Mouse (Mus musculus) c-Kit-negative CD71-positive TER-119-positive erythroid progenitor cells, embryonic 14.5 days (primary cell): ENCODE measurements around the gene Gramd1a.

Experiments used
- DNase-seq: peaks from one replicate; pipeline ENCODE4 v3.0.0-alpha.2; 2013; ENCODE audit warnings: low read depth, low spot score

Gramd1a gene

GRCm38 (mm10) chr7:31123697-31124096 is 32.0 kb downstream of the Gramd1a start:
- DNase-seq, result no peak

- DNase-seq, result no peak
These were observed 32.8 kb downstream of the Gramd1a start for GRCm38 (mm10) chr7:31122641-31123631.

- DNase-seq, result no peak
These were observed 36.1 kb downstream of the Gramd1a start for GRCm38 (mm10) chr7:31119556-31119955.

GRCm38 (mm10) chr7:31118486-31118885 is 37.2 kb downstream of the Gramd1a start:
- DNase-seq, result no peak

GRCm38 (mm10) chr7:31117465-31117864 is 38.2 kb downstream of the Gramd1a start:
- DNase-seq, result no peak

GRCm38 (mm10) chr7:31116721-31117145 is 39.0 kb downstream of the Gramd1a start:
- no peak for DNase-seq

GRCm38 (mm10) chr7:31115587-31116043 is 40.1 kb downstream of the Gramd1a start:
- DNase-seq, result no peak

- DNase-seq, result no peak
These were observed 40.5 kb downstream of the Gramd1a start, which contains the start of gene Hpn for GRCm38 (mm10) chr7:31115182-31115581. Hpn (minus strand) TSS chr7:31115290.

- no peak for DNase-seq
These were observed 41.0 kb downstream of the Gramd1a start for GRCm38 (mm10) chr7:31114646-31115045.

GRCm38 (mm10) chr7:31113800-31114199 is 41.9 kb downstream of the Gramd1a start:
- no peak for DNase-seq

- no peak for DNase-seq
These were observed 43.7 kb downstream of the Gramd1a start for GRCm38 (mm10) chr7:31112036-31112435.

- no peak for DNase-seq
These were observed 44.8 kb downstream of the Gramd1a start for GRCm38 (mm10) chr7:31110861-31111385.

GRCm38 (mm10) chr7:31109796-31110195 is 45.9 kb downstream of the Gramd1a start:
- DNase-seq, result no peak

- no peak for DNase-seq
These were observed 46.6 kb downstream of the Gramd1a start for GRCm38 (mm10) chr7:31109091-31109490.

GRCm38 (mm10) chr7:31107781-31108180 is 47.9 kb downstream of the Gramd1a start:
- DNase-seq, result no peak

GRCm38 (mm10) chr7:31106166-31106565 is 49.5 kb downstream of the Gramd1a start:
- DNase-seq, result no peak

- no peak for DNase-seq
These were observed 50.5 kb downstream of the Gramd1a start for GRCm38 (mm10) chr7:31105061-31105768.

GRCm38 (mm10) chr7:31100786-31101185 is 54.9 kb downstream of the Gramd1a start:
- DNase-seq, result no peak

- no peak for DNase-seq
These were observed 56.1 kb downstream of the Gramd1a start for GRCm38 (mm10) chr7:31099612-31099982.

GRCm38 (mm10) chr7:31098697-31099611 is 56.7 kb downstream of the Gramd1a start:
- DNase-seq, result no peak
